Mouse (Mus musculus) MEL (cell line): ENCODE results near the gene Tmsb15a. TPM values are rescaled to one million over a fixed set of nuclear protein-coding genes. Genes with fewer than 3 reads are reported as not detected.
"Not testable (repeated sequence)": the region's sequence is repeated elsewhere in the genome, so short reads cannot be mapped to it uniquely, and the experiment has no call there.

Source experiments
- DNase-seq: peaks from one replicate; pipeline ENCODE4 v3.0.0; 2011; ENCODE audit warnings: low read depth, low spot score
- H3K27ac ChIP-seq: 2 replicates; pipeline ENCODE4 v1.5.1; 2012; ENCODE audit warnings: low read depth, mild to moderate bottlenecking, control low read depth, low read length, moderate library complexity; ENCODE audit not compliant: control insufficient read depth
- H3K27me3 ChIP-seq, 2 experiments: fragments of 150-350 bp in 1 of 2; sonication (generic) in 1 of 2; 2 replicates each; pipeline ENCODE4 v1.6.1; 2012; ENCODE audit warnings: low read length in 2 of 2, mild to moderate bottlenecking in 2 of 2, improper control_type of control experiment in 1 of 2, moderate library complexity in 1 of 2; ENCODE audit not compliant: insufficient read depth in 2 of 2, control insufficient read depth in 1 of 2
- H3K36me3 ChIP-seq, 2 experiments: 2 replicates each; pipeline ENCODE4 v1.6.1; 2012 to 2014; ENCODE audit warnings: low read length in 2 of 2, improper control_type of control experiment in 1 of 2, inconsistent platforms in 1 of 2, mild to moderate bottlenecking in 1 of 2; ENCODE audit not compliant: insufficient read depth in 2 of 2, control insufficient read depth in 1 of 2
- H3K4me1 ChIP-seq, 2 experiments: fragments of 150-350 bp in 1 of 2; sonication (generic) in 1 of 2; 2 replicates each; pipeline ENCODE4 v1.6.1; 2012; ENCODE audit warnings: low read length in 2 of 2, improper control_type of control experiment in 1 of 2, mild to moderate bottlenecking in 1 of 2; ENCODE audit not compliant: insufficient read depth in 2 of 2, control insufficient read depth in 1 of 2
- H3K4me3 ChIP-seq, 2 experiments: fragments of 150-350 bp in 1 of 2; sonication (generic) in 1 of 2; 2 replicates each; pipeline ENCODE4 v1.5.1; 2012; ENCODE audit warnings: low read depth in 2 of 2, low read length in 2 of 2, mild to moderate bottlenecking in 2 of 2, moderate library complexity in 2 of 2, control low read depth in 1 of 2, improper control_type of control experiment in 1 of 2; ENCODE audit not compliant: control insufficient read depth in 1 of 2, insufficient read depth in 1 of 2
- H3K79me2 ChIP-seq: 2 replicates; pipeline ENCODE4 v1.6.1; 2012; ENCODE audit warnings: mild to moderate bottlenecking, low read length, moderate library complexity; ENCODE audit not compliant: control insufficient read depth, poor library complexity, insufficient read depth
- H3K9ac ChIP-seq: 2 replicates; pipeline ENCODE4 v1.6.1; 2012; ENCODE audit warnings: low read depth, mild to moderate bottlenecking, control low read depth, low read length, moderate library complexity; ENCODE audit not compliant: control insufficient read depth, poor library complexity, severe bottlenecking
- H3K9me3 ChIP-seq: fragments of 150-350 bp; sonication (generic); replicated peaks from 2 replicates; pipeline ENCODE4 v1.6.1; 2012; ENCODE audit warnings: mild to moderate bottlenecking, low read length, improper control_type of control experiment, moderate library complexity; ENCODE audit not compliant: insufficient read depth
- CTCF ChIP-seq, 3 experiments: IDR thresholded peaks in 2 of 3; conservative IDR thresholded peaks in 1 of 3; 2 replicates each; pipeline ENCODE4 v1.5.1; 2011 to 2012; ENCODE audit warnings: low read length in 3 of 3, low read depth in 2 of 3, mild to moderate bottlenecking in 2 of 3, improper control_type of control experiment in 1 of 3, inconsistent platforms in 1 of 3, mixed read lengths in 1 of 3, moderate library complexity in 1 of 3; ENCODE audit not compliant: control insufficient read depth in 1 of 3, insufficient read depth in 1 of 3, poor library complexity in 1 of 3, severe bottlenecking in 1 of 3
- ELF1 ChIP-seq: IDR thresholded peaks from 2 replicates; pipeline ENCODE4 v1.6.1; 2014; ENCODE audit warnings: low read depth, mild to moderate bottlenecking, inconsistent platforms, low read length, improper control_type of control experiment, moderate library complexity
- ETS1 ChIP-seq: IDR thresholded peaks from 2 replicates; pipeline ENCODE4 v1.6.1; 2012; ENCODE audit warnings: low read depth, mild to moderate bottlenecking, inconsistent platforms, low read length, improper control_type of control experiment, moderate library complexity
- GABPA ChIP-seq: IDR thresholded peaks from 2 replicates; pipeline ENCODE4 v1.6.1; 2012; ENCODE audit warnings: low read depth, mild to moderate bottlenecking, inconsistent platforms, low read length, improper control_type of control experiment, moderate library complexity
- MYB ChIP-seq: IDR thresholded peaks from 2 replicates; pipeline ENCODE4 v1.6.1; 2011; ENCODE audit warnings: mild to moderate bottlenecking, low read depth, low read length, improper control_type of control experiment
- NRF1 ChIP-seq: IDR thresholded peaks from 2 replicates; pipeline ENCODE4 v1.6.1; 2014; ENCODE audit warnings: low read depth, mild to moderate bottlenecking, inconsistent platforms, low read length, improper control_type of control experiment, moderate library complexity; ENCODE audit not compliant: poor library complexity, insufficient read depth, severe bottlenecking
- RAD21 ChIP-seq: IDR thresholded peaks from 2 replicates; pipeline ENCODE4 v1.6.1; 2011; ENCODE audit warnings: mild to moderate bottlenecking, low read depth, low read length, improper control_type of control experiment
- SMC3 ChIP-seq: IDR thresholded peaks from 2 replicates; pipeline ENCODE4 v1.6.1; 2011; ENCODE audit warnings: low read depth, low read length, improper control_type of control experiment
- ZMIZ1 ChIP-seq: IDR thresholded peaks from 2 replicates; pipeline ENCODE4 v1.6.1; 2012; ENCODE audit warnings: low read depth, mild to moderate bottlenecking, inconsistent platforms, low read length, improper control_type of control experiment, moderate library complexity
- polyA plus RNA-seq, 2 experiments: library from polyadenylated mRNA; stranded (reverse) in 1 of 2; unstranded in 1 of 2; fragments of >175 nt in 1 of 2; fragments of >200 nt in 1 of 2; gene quantifications; 2 replicates each; pipeline versions ENCODE4 v1.2.1 to v1.2.4; 2012; ENCODE audit warnings: low replicate concordance in 2 of 2, low read depth in 1 of 2; ENCODE audit not compliant: insufficient read length in 2 of 2, insufficient read depth in 1 of 2, missing spikeins in 1 of 2
- total RNA-seq: library from RNA; depleted of rRNA; stranded (reverse); fragments of 300-350 nt; gene quantifications from 2 replicates; pipeline ENCODE4 v1.2.3, GENCODE M21; 2012

Gene Tmsb15a
- total and polyA plus RNA-seq, 3 experiments = not detected

DNA sequence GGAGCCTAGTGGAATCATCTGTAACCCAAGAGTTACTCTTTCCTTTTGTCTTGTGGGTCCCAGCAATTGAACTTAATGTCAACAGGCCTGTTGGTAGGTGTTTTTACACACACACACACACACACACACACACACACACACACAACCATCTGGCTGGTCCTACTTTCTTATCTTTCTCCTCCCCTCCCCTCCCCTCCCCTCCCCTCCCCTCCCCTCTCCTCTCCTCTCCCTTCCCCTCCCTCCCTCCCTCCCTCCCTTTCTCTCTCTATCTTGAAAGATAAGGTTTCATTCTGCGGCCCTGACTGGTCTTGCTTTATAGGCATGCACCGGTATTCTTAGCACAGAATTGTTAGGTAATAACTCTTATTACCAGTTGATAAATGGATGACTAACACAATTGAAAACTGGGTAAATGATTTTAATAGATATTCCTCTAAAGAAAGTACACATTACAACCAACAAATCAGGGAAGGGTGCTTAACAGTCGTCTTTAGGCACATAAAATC, 43.0 kb upstream of the Tmsb15a start:
- H3K79me2 ChIP-seq = no peaks in the 10 kb centered on the region
- no peaks in the 10 kb centered on the region for H3K27me3 ChIP-seq
- H3K4me1 ChIP-seq = peaks cover 13% of the 10 kb centered on the region in 2 experiments
- no peak overlapping the region for H3K9ac ChIP-seq
- TF ChIP-seq GABPA = no peak
- 0 out of 2 replicates have a peak, but pooled peaks have one; percentile 25 for TF ChIP-seq ETS1
- H3K36me3 ChIP-seq = peaks cover 0 to 15% of the 10 kb centered on the region in 2 experiments; a peak in 2 of 4 replicates
- peak; percentile 44 for DNase-seq
- H3K27ac ChIP-seq = peak overlapping the region; percentile 49
- H3K9me3 ChIP-seq = no peaks in the 10 kb centered on the region
- no peak overlapping the region for H3K4me3 ChIP-seq

DNA sequence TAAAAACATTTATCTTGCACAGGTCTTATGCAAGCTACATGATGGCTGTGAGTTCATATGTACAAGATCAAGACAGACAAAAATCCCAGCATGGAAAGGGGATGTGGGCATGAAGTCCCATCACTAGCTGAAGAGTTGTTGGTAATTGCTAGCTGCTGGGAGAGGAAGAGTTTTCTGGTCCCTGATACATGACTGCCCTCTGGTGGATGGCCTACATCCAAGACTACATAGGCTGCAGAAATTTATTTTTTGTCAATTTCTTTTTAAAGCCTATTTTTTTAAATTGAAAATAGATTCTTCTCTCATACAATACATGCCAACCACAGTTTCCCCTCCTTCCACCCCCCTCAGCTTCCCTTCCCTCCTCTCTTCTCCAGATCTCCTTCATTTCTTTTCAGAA, 36.6 kb upstream of the Tmsb15a start:
- Histone ChIP-seq H3K4me1 (no peaks in the 10 kb centered on the region), H3K36me3 (no peaks in the 10 kb centered on the region; a peak in 1 of 4 replicates), H3K27ac (no peak overlapping the region), H3K79me2 (no peaks in the 10 kb centered on the region), H3K27me3 (no peaks in the 10 kb centered on the region), H3K9me3 (no peaks in the 10 kb centered on the region), H3K4me3 (no peak overlapping the region), H3K9ac (no peak overlapping the region)
- DNase-seq = peak; percentile 54
- peak; percentile 33 for TF ChIP-seq SMC3
- TF ChIP-seq CTCF (IDR thresholded peaks at IDR 0.05 in 2 of 3, conservative IDR thresholded peaks at IDR 0.05 in 1 of 3; ENCODE audit: control insufficient read depth in 1 of 3, insufficient read depth in 1 of 3, low read depth in 2 of 3, low read length in 3 of 3, poor library complexity in 1 of 3, severe bottlenecking in 1 of 3) = peak; percentile 38 to 65 (median 55)
- TF ChIP-seq ELF1 = no peak
- TF ChIP-seq NRF1 = no peak
- TF ChIP-seq MYB = no peak
- TF ChIP-seq RAD21 = peak; percentile 41
- TF ChIP-seq, all 39 proteins: peak for 3

DNA sequence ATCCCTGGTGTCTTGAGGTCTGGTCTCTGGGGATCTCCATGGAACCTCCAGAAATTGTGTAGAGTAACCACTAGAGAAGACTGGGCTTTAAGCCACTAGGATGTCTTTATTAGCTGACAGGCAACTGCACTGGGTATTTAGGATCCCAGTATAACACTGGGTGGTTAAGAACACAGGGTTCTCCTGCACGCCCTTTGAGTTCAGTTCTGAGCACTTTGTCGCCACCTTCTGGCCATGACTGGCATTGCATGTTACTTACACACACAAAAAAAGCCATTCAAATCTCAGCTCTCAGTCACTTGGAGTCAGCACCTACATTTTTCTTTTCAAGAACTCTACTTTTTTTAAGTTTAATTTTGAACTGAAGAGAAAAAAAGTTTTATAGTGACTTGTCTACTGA, 27.8 kb upstream of the Tmsb15a start:
- Histone ChIP-seq H3K4me3 (no peak overlapping the region), H3K27me3 (no peaks in the 10 kb centered on the region), H3K36me3 (peaks cover 0 to 2% of the 10 kb centered on the region in 2 experiments; a peak in 1 of 4 replicates), H3K79me2 (no peaks in the 10 kb centered on the region), H3K9ac (no peak overlapping the region), H3K27ac (no peak overlapping the region), H3K9me3 (no peaks in the 10 kb centered on the region), H3K4me1 (no peaks in the 10 kb centered on the region)
- peak; percentile 83 for DNase-seq
- TF ChIP-seq ZMIZ1 (no peak), SMC3 (peak; percentile 61), GABPA (no peak), RAD21 (peak; percentile 42), CTCF (IDR thresholded peaks at IDR 0.05 in 2 of 3, conservative IDR thresholded peaks at IDR 0.05 in 1 of 3; ENCODE audit: control insufficient read depth in 1 of 3, insufficient read depth in 1 of 3, low read depth in 2 of 3, low read length in 3 of 3, poor library complexity in 1 of 3, severe bottlenecking in 1 of 3) (peak; percentile 73 to 84 (median 78))

DNA sequence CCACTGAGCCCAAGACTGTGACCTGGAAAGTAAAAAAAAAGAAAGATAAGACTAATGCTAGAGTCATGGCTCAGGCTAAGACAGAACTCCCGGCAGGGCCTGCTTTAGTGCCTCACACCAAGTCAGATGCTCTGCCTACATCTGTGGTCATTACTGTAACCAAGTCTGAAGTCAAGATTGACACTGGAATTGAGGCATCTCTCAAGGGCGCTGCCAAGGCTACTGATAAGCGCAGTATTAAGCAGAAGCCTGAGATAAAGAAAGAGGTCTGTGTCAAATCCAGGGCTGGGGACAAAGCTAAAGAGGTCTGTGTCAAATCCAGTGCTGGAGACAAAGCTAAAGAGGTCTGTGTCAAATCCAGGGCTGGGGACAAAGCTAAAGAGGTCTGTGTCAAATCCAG, 20.3 kb upstream of the Tmsb15a start:
- not testable (repeated sequence) for H3K4me3 ChIP-seq, H3K27ac ChIP-seq, H3K9ac ChIP-seq, H3K27me3 ChIP-seq, H3K4me1 ChIP-seq, DNase-seq, H3K79me2 ChIP-seq, H3K9me3 ChIP-seq
- peaks cover 3 to 11% of the 10 kb centered on the region in 2 experiments for H3K36me3 ChIP-seq
